Mouse (Mus musculus) thymus, adult 2 months (tissue): ENCODE measurements around the gene Ccdc106.
"Not testable (repeated sequence)": the region's sequence is repeated elsewhere in the genome, so short reads cannot be mapped to it uniquely, and the experiment has no call there.

ENCODE experiments used
- CTCF ChIP-seq: fragments of 200-500 bp; IDR thresholded peaks from 2 replicates; pipeline ENCODE4 v1.5.1; 2012; ENCODE audit warnings: mild to moderate bottlenecking, control low read depth, low read length, moderate library complexity, borderline replicate concordance; ENCODE audit not compliant: control insufficient read depth, poor library complexity, insufficient read depth; ENCODE audit errors: extremely low read depth
- POLR2A ChIP-seq: fragments of 200-500 bp; IDR thresholded peaks from 2 replicates; pipeline ENCODE4 v1.6.1; 2012; ENCODE audit warnings: mild to moderate bottlenecking, low read length, control low read depth, moderate library complexity; ENCODE audit not compliant: control insufficient read depth, poor library complexity, insufficient read depth; ENCODE audit errors: extremely low read depth

DNA sequence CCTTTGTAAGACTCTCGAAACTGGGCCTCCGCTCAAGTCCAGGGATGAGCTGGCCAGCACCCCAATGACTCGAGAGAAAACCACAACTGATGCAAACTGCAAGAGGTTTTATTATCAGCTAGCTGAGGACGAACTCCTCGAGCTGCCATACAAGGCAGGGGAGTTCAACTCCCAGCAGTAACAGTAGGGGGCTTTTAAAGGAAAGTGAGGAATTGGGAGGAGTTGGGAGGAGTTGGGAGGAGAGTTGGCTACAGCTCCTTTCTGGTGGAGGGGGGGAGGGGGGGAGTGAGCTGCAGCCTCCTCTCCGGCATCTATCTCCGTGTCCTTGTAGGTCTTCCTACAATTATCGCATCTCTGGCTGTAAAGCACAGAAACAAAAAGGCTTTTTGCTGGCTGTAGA is 17.5 kb upstream of the Ccdc106 start:
- TF ChIP-seq CTCF, POLR2A: not testable (repeated sequence)
